Mouse (Mus musculus) lung, adult 2 months (tissue): ENCODE data around the gene Sall4. TPM values are rescaled to one million over a fixed set of nuclear protein-coding genes. Genes with fewer than 3 reads are reported as not detected.

ENCODE experiments used
- DNase-seq: peaks from one replicate; pipeline ENCODE4 v3.0.0; 2022
- H3K4me1 ChIP-seq: fragments of 200-500 bp; 2 replicates; pipeline ENCODE4 v1.6.1; 2011; ENCODE audit warnings: low read length; ENCODE audit not compliant: control insufficient read depth, insufficient read depth
- H3K4me3 ChIP-seq: fragments of 200-500 bp; replicated peaks from 2 replicates; pipeline ENCODE3; 2011; ENCODE audit warnings: low read depth, mild to moderate bottlenecking, control low read depth, low read length; ENCODE audit errors: extremely low read depth
- CTCF ChIP-seq: fragments of 200-500 bp; IDR thresholded peaks from 2 replicates; pipeline ENCODE4 v1.5.1; 2011; ENCODE audit warnings: mild to moderate bottlenecking, low read length, control low read depth; ENCODE audit not compliant: insufficient read depth
- POLR2A ChIP-seq: fragments of 200-500 bp; IDR thresholded peaks from 2 replicates; pipeline ENCODE4 v1.6.1; 2011; ENCODE audit warnings: low read depth, mild to moderate bottlenecking, control low read depth, low read length, borderline replicate concordance; ENCODE audit errors: extremely low read depth
- WGBS: fragments of 180-500 bp; shearing (Covaris S2); methylation state at CpG from one replicate; pipeline ENCODE4 v1.1.7; 2018; 5-methylcytosine and 5-hydroxymethylcytosine counted together
- polyA plus RNA-seq: library from polyadenylated mRNA; depleted of rRNA; stranded (reverse); fragments of >200 nt; gene quantifications from 2 replicates; pipeline ENCODE4 v1.2.3, GENCODE M21; 2012; rRNA removed

Gene Sall4
- polyA plus RNA-seq: not detected in 2 replicates

DNA sequence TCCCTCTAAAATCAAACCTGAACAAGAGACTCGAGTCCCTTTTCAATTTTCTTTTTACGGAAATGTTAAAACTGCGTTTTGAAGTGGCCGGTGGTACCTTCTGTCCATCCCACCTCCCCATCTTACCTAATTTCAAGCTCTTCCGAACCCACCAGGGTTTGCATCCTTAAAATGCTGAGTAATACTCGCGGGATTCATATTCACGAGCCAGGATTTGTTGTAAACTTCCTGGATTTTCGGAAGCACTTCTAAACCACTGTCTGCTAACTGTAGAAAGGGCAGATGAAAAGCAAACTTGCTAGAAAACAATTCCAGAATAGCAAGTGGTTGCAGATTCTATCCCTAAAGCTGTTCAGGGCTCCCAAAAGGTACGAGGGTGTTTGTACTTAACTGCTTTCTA lies at the start of gene Sall4:
TSS of gene Sall4 (minus strand) at position 362 of the 400 bp plus-strand sequence.
- 13% methylated on average over 10 of the region's 10 CpGs for WGBS
- Histone ChIP-seq H3K4me3 (no peak within 1 kb of the TSS), H3K4me1 (no peaks in the 10 kb centered on the region)
- TF ChIP-seq CTCF: no peak
- TF ChIP-seq POLR2A: no peak
- no peak for DNase-seq

GRCm38 (mm10) chr2:168813243-168813642 lies 45.5 kb upstream of the Sall4 start:
- WGBS: 41% methylated on average over 6 of the region's 6 CpGs
- no peaks in the 10 kb centered on the region for H3K4me1 ChIP-seq

GRCm38 (mm10) chr2:168809895-168810294 lies 42.2 kb upstream of the Sall4 start:
- no peak for DNase-seq
- no peaks in the 10 kb centered on the region for H3K4me1 ChIP-seq
- no peak for TF ChIP-seq CTCF
- no peak for TF ChIP-seq POLR2A
- no peak overlapping the region for H3K4me3 ChIP-seq
- 17% methylated on average over 14 of the region's 14 CpGs for WGBS

More at GRCm38 (mm10) chr2:168813243-168813642, 45.5 kb upstream of the Sall4 start:
- DNase-seq: no peak
- no peak for TF ChIP-seq CTCF
- TF ChIP-seq POLR2A: no peak
- H3K4me3 ChIP-seq: no peak overlapping the region

- 61% methylated on average over 4 of the region's 4 CpGs for WGBS
- no peak overlapping the region for H3K4me3 ChIP-seq
- no peak for TF ChIP-seq CTCF
- no peak for TF ChIP-seq POLR2A
- DNase-seq: no peak
- no peaks in the 10 kb centered on the region for H3K4me1 ChIP-seq
Measured at GRCm38 (mm10) chr2:168807681-168808080, 39.9 kb upstream of the Sall4 start.

GRCm38 (mm10) chr2:168803849-168804248 lies 36.1 kb upstream of the Sall4 start:
- H3K4me1 ChIP-seq: no peaks in the 10 kb centered on the region
- DNase-seq: no peak
- no peak overlapping the region for H3K4me3 ChIP-seq
- TF ChIP-seq POLR2A: no peak
- TF ChIP-seq CTCF: no peak
- 66% methylated on average over 4 of the region's 4 CpGs for WGBS

GRCm38 (mm10) chr2:168799326-168799725 lies 31.6 kb upstream of the Sall4 start:
- 80% methylated on average over 12 of the region's 12 CpGs for WGBS
- no peak for TF ChIP-seq CTCF
- no peak for TF ChIP-seq POLR2A
- Histone ChIP-seq H3K4me3 (no peak overlapping the region), H3K4me1 (no peaks in the 10 kb centered on the region)
- DNase-seq: no peak

DNA sequence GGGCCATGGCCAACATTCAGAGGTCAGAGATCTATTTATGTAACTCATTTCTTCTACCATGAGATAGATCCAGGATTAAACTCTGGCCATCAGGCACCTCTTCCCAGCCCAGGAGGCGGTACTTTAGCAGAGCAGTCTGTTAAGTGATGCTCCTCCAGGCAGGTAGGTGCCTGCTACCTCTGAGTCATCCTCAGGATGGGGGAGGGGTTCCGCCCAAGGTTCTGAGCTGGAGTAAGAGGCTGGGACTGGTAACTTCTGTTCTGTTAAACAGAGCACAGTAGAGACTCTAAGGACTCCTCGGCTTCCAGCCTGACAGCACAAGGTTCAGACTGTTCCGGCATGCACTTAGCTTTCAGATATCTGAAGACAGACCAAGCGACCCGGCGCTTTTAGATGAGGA lies 31.2 kb upstream of the Sall4 start:
- Histone ChIP-seq H3K4me3 (no peak overlapping the region), H3K4me1 (no peaks in the 10 kb centered on the region)
- no peak for DNase-seq
- 75% methylated on average over 7 of the region's 7 CpGs for WGBS
- TF ChIP-seq POLR2A (no peak), CTCF (no peak)

DNA sequence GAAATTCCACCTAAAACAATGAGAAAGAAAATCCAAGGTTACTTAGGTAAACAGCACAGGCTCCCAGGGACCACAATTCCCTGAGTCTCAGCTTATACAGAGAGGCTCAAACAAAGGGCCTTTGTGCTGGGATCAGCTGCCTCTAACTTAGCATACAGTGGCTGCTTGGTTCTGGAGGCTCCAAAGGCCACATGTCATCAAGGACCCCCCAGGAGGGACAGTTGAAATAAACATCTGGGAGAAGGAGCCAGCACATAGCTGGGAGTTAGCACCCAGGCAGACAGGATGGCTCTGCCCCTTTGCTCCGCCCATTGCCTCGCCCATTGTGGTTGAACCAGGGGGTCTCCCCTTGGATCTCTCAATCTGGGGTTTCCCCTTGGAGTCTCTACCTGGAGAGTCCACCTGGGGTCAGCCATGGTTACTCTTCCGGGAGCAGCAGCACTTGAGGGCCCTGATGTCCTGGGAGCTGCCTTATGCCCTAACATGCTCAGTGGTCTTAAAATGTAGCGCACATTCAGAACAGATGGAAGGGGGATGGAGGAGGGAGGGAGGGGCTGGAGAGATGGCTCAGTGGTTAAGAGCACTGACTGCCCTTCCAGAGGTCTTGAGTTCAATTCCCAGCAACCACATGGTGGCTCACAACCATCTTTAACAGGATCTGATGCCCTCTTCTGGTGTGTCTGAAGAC lies 23.5 kb upstream of the Sall4 start:
- DNase-seq: no peak
- TF ChIP-seq CTCF: no peak
- no peak for TF ChIP-seq POLR2A
- H3K4me3 ChIP-seq: no peak overlapping the region
- no peaks in the 10 kb centered on the region for H3K4me1 ChIP-seq
- 66% methylated on average over 4 of the region's 4 CpGs for whole genome bisulfite sequencing

DNA sequence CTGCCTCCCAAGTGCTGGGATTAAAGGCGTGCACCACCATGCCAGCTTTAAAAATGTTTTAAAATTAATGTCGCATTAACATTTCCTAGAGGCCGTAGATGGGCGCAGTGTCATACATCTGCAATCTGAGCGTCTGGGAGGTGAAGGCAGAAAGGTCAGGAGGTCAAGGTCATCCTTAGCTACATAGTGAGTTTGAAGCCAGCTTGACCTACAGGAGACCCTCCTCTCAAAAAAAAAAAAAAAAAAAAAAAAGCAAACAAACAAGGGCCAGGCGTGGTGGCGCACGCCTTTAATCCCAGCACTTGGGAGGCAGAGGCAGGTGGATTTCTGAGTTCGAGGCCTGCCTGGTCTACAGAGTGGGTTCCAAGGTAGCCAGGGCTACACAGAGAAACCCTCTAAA lies 18.4 kb upstream of the Sall4 start:
- no peaks in the 10 kb centered on the region for H3K4me1 ChIP-seq
- DNase-seq: no peak
- no peak for TF ChIP-seq CTCF
- no peak for TF ChIP-seq POLR2A
- H3K4me3 ChIP-seq: no peak overlapping the region
- WGBS: 89% methylated on average over 9 of the region's 9 CpGs

DNA sequence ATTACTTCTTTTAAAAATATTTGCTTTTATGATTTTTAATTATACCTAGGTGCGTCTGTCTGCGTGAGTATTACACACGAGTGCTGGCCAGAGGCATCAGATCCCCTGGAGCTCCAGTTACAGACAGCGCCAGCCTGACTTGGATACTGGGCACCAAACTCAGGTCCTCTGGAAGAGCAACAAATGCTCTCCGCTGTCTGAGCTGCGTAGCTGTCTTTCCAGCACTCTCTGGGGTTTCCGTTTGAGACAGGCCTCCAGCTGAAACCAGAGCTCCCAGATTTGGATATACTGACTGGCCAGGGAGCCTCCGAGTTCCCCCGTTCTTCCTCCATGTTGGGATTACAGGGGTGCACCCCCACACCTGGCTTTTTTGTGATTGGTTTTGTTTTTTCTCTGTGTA lies 12.9 kb upstream of the Sall4 start:
- TF ChIP-seq CTCF: no peak
- TF ChIP-seq POLR2A: no peak
- Histone ChIP-seq H3K4me1 (no peaks in the 10 kb centered on the region), H3K4me3 (no peak overlapping the region)
- WGBS: 57% methylated on average over 9 of the region's 9 CpGs
- DNase-seq: no peak
